Mouse (Mus musculus): ENCODE measurements around the gene Dock4.

Dock4 gene

GRCm38 (mm10) chr12:40759281-40759680 is 313.5 kb downstream of the Dock4 start:
- no peak for DNase-seq (ENCODE audit: low read depth, low spot score)

GRCm38 (mm10) chr12:40767258-40767816 is 321.6 kb downstream of the Dock4 start:
- DNase-seq (ENCODE audit: low read depth, low spot score): no peak

- no peak for DNase-seq (ENCODE audit: low read depth, low spot score)
Observed at GRCm38 (mm10) chr12:40773091-40773490, 327.3 kb downstream of the Dock4 start.

- no peak for DNase-seq (ENCODE audit: low read depth, low spot score)
Observed at GRCm38 (mm10) chr12:40781554-40781953, 335.8 kb downstream of the Dock4 start.

- peak; percentile 40 for DNase-seq (ENCODE audit: low read depth, low spot score)
Observed at GRCm38 (mm10) chr12:40788621-40789111, 342.9 kb downstream of the Dock4 start.

GRCm38 (mm10) chr12:40789379-40790361 is 343.9 kb downstream of the Dock4 start:
- no peak for DNase-seq (ENCODE audit: low read depth, low spot score)

GRCm38 (mm10) chr12:40791221-40791620 is 345.5 kb downstream of the Dock4 start:
- no peak for DNase-seq (ENCODE audit: low read depth, low spot score)

GRCm38 (mm10) chr12:40792184-40792650 is 346.5 kb downstream of the Dock4 start:
- DNase-seq (ENCODE audit: low read depth, low spot score): no peak

- no peak for DNase-seq (ENCODE audit: low read depth, low spot score)
Observed at GRCm38 (mm10) chr12:40794066-40794465, 348.3 kb downstream of the Dock4 start.

- DNase-seq (ENCODE audit: low read depth, low spot score): no peak
Observed at GRCm38 (mm10) chr12:40794756-40795155, 349.0 kb downstream of the Dock4 start.

GRCm38 (mm10) chr12:40795768-40796167 is 350.0 kb downstream of the Dock4 start:
- DNase-seq (ENCODE audit: low read depth, low spot score): no peak

- no peak for DNase-seq (ENCODE audit: low read depth, low spot score)
Observed at GRCm38 (mm10) chr12:40796813-40797491, 351.2 kb downstream of the Dock4 start.

GRCm38 (mm10) chr12:40797561-40798343 is 352.0 kb downstream of the Dock4 start:
- no peak for DNase-seq (ENCODE audit: low read depth, low spot score)

GRCm38 (mm10) chr12:40798344-40799017 is 352.7 kb downstream of the Dock4 start:
- DNase-seq (ENCODE audit: low read depth, low spot score): peak; percentile 58

GRCm38 (mm10) chr12:40801456-40801855 is 355.7 kb downstream of the Dock4 start:
- no peak for DNase-seq (ENCODE audit: low read depth, low spot score)

- no peak for DNase-seq (ENCODE audit: low read depth, low spot score)
Observed at GRCm38 (mm10) chr12:40805257-40805656, 359.5 kb downstream of the Dock4 start.

- DNase-seq (ENCODE audit: low read depth, low spot score): no peak
Observed at GRCm38 (mm10) chr12:40807916-40808315, 362.2 kb downstream of the Dock4 start.

- no peak for DNase-seq (ENCODE audit: low read depth, low spot score)
Observed at GRCm38 (mm10) chr12:40813474-40813873, 367.7 kb downstream of the Dock4 start.

GRCm38 (mm10) chr12:40814659-40815363 is 369.1 kb downstream of the Dock4 start:
- DNase-seq (ENCODE audit: low read depth, low spot score): no peak
